Mouse (Mus musculus): ENCODE measurements around the gene Ctsl.

The Ctsl gene

DNA sequence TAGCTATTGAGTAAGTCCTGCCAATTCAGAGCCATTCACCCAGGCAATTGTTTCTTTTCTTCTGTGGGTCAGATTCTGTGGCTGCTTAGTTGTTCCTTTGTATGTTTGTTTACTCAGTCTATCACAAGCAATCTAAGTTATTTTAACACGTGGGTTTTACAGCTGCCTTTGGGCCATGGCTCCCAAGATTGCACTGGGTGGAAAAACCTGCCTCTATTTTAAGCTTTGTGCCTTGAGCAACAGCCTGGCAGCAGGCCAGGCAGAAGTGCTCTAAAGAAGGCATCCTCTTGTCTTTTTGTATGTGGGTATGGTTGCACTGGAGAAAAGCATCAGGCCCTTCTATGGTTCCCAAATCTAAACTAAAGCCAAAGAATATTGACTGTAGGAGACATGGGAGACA, 3.0 kb upstream of the Ctsl start:
- no peak for DNase-seq (ENCODE audit: low spot score)

DNA sequence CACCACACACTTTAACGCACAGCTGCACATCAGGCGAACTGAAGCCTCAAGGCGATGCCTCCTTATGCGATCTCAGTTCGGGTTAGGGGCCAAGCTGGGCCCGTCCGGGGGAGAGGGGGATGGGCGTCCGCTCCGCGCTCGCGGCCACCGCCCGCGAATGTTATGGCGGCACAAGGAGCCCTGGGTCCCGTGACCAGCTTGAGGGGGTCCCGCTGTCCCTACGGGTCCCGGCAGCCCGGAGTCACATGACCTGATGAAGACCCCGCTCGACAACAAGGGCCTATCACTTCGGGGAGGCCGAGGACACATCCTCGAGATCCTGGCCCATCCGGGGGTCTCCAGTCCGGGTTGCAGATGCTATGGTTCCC, 901 bp downstream of the Ctsl start:
- DNase-seq (ENCODE audit: low spot score): no peak

DNA sequence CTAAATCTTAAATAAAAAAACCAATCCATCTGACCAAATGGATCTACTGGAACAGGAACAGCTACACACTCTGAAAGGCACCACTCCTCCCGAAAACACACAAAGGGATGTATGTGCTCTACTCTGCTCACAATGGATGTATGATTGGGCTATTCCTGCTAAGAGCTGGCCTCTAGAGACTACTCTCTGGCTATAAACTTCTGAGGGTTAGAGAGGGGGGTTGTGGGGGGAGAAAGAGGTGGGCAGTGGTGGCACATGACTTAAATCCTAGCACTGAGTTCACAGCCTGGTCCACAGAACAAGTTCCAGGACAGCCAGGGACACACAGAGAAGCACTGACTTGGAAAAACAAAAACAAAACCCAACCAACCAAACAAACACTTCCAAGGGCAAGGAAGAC, 2.1 kb downstream of the Ctsl start:
- DNase-seq (ENCODE audit: low spot score): no peak

DNA sequence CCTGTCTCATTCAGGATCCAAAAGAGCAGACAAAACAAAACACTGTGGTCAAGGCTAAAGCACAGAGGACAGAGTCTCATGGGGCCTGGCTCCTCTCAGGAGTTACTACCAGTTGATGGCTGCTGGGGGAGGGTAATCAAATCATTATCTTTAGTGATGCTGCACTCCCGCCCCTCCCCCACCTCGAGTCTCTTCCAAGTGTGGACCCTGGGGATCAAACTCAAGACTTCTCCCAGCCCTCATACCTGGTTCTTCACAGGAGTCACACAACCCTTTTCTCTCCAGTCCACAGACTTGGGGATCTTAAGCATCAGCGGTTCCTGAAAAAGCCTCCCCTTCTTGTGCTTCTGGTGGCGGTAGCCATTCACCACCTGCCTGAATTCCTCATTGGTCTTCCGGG, 3.1 kb downstream of the Ctsl start:
- no peak for DNase-seq (ENCODE audit: low spot score)

DNA sequence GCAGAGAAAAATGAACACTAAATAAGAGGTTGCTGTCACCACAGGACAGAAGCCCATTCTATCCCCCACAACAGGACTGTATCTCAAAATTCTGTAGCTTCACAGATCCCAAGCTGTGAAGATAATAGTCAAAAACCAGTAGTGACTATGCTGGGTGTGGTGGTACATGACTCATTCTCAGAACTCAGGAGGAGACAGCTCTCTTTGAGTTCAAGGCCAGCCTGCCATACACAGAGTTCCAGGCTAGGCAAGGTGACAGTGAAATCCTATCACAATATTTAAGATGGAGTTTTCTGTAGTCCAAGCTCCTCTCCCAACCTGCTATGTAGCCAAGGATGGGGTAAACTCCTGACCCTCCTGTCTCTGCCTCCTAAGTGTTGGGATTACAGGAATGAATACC, 5.4 kb downstream of the Ctsl start:
- DNase-seq (ENCODE audit: low spot score): no peak

DNA sequence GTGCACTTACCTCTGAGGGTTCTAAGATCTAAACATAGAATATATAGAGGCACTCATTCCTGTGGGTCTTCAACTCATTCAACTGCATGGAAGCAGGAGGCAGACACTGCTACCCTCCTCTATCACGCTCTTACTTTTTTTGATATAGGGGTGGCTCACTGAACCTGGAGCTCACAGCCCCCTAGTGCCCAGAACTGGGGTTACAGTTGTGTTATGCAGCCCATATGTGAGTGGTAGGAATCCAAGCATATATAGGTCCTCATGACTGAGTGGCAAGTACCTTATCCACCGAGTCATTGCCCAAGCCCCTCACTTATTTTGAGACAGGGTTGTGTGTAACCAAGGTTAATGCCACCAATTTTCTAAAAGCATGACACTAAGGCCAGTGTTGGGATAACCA, 6.4 kb downstream of the Ctsl start:
- no peak for DNase-seq (ENCODE audit: low spot score)

DNA sequence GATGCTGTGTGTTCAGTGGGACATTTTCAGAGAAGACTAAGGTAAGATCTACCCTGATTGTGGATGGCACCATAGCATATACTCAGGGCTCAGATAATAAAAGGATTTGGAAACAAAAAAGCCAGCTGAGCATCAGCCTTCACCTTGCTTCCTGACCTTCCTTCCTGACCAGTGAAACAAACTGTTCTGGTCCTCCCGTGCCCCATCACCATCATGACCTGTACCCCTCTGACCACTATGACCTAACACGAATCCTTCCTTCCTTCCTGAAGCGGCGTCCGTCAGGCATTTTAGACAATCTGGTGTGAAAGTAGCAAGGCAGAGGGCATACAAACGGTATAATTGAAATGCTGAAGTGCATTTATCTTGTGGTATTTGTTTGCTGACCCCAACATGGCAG, 8.6 kb downstream of the Ctsl start:
- no peak for DNase-seq (ENCODE audit: low spot score)

DNA sequence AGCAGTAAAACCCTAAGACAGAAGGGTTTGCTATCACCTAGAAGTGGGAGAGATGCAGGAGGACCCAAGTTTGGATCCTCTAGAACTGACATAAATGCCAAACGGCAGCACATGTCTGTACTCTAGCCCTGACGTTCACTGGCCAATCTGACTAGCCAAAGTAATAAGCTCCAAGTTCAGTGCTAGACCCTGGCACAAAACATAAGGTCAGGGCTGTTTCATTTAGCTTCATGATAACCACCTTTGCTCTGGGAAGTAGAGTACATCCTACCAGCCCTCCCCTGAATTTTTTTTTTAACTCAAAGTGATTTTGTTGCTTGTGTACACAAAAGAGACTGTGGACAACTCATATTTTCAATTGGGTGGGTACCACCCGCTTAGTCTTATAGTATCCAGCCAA, 9.7 kb downstream of the Ctsl start:
- no peak for DNase-seq (ENCODE audit: low spot score)

DNA sequence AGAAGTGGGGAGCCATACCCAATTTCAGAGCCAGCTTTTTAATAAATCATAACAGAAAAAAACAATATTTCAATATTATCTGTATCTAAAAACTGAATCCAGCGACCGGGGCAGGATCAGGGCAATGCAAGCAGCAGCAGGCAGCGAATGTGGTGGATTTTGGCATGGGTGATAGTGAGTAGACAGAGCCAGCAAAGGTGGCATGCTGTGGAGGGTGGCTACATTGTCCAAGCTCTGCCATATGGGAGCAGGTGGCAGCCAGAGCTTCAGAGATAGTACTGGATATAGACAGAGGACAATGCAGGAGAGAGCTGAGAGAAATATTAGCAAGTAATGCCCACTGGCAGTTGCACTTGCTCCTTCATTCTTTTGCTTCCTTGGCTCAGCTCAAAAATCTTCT, 11.0 kb downstream of the Ctsl start:
- DNase-seq (ENCODE audit: low spot score): no peak

DNA sequence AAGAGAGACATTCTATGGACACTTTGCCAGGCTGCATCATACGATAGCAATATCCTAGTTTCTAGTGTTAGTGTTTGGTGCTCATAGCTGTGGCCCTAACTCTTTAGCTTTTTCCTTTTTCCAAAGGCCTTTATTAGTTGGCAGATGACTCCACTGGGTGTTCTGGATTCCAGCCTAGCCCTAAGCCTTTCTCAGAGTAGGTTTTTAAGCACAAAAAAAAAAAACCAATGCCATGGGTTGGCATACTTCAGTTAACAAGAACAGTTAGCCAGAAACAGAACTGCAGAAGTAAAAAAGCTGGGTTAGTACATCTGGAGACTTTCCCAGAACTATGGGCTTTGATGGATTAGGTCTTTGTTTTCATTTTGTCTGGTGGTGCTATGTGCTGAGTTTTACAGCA, 12.2 kb downstream of the Ctsl start:
- DNase-seq (ENCODE audit: low spot score): no peak

DNA sequence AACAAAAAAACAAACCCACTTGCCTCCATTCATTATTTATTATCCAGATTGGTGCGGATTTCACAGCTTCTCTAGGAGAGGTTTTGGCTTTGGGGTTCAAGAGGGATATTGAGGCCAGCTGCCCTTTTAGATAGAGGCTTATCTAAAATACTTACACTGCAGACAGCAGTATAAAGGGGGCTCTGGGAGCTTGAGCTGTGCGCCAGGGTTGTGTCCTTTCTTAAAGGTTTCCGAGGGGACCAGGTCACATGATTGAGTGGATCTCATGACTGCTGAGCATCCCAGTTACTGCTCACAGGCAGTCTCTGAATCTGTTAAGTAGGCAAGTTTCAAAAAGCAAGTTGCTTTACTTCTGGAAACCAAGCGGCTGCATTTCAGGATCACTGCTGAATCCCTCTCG, 13.3 kb downstream of the Ctsl start:
- DNase-seq (ENCODE audit: low spot score): no peak

DNA sequence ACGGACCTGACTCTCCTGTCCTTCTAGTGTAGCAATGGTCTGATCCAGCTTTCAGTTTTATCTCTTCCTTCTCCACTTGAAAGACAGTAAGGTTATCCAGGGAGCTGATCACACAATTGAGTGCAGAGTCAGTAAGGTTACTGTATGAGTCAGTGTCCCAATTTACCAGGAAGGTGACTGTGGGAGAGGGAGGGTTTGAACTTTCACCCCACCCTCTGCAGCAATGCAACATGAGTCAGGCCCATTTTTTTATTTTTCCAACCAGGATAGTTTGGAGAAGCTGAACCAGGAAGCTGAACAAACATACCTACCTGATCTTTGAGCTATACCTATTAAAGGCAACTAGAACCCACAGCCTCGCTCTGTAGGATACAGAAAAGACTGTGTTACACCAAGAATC, 21.2 kb downstream of the Ctsl start:
- DNase-seq (ENCODE audit: low spot score): no peak

DNA sequence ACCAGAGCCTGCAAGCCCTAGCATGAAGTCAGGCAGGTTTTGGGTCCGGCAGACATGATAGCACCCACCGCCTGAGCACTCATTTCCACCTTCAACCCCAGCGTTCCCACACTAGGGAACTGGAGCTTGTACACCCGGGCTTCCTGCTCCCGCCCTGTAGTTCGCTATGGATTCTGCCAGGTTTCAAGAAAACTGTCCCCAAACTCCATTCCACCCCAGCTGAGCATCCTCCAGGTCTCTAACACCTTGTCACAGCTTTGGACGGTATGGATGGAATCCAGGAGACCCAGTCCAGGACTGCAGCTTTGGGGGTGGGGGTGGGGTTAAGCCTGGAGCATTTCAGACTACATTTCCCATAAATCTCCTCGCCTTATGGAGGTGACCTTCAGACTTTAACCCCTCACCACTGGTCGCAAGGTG, 26.6 kb downstream of the Ctsl start:
- no peak for DNase-seq (ENCODE audit: low spot score)

DNA sequence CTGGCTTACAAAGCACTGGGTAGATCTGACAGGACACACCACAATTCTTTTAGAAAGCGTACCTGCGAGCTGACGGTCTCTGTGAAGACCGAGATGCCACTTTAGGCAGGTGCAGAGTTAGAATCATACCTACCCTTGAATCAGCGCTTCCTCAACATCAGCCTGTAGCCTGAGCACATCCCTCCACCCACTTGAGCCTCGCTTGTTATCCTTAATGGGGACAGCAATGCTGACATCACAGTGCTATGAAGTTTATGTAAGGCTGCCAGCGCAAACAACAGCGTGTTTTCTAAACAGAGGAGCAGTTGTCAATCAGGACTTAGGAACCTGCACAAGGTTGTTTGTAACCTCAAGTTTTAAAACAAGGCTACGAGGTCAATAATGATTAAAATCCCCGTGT, 27.1 kb downstream of the Ctsl start:
- DNase-seq (ENCODE audit: low spot score): no peak

DNA sequence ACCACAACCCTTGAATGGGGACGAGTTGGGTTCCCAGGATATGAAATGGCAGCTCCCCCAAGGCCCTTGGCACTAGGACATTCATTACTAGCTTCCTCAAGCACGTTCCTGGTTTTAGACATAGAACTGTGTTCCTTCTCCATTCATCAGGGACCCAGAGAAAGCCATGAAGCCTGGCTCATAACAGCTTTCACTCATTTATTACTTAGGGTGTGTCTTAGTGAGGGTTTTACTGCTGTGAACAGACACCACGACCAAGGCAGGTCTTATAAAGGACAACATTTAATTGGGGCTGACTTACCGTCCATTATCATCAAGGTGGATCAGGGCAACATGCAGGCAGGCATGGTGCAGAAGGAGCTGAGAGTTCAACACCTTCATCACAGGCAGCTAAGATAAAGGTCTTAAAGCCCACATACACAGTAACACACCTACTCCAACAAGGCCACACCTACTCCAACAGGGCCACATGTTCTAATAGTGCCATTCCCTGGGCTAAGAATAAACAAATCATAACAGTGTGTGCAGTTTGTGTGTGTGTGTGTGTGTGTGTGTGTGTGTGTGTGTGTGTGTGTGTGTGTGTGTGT, 35.1 kb downstream of the Ctsl start:
- DNase-seq (ENCODE audit: low spot score): no peak

DNA sequence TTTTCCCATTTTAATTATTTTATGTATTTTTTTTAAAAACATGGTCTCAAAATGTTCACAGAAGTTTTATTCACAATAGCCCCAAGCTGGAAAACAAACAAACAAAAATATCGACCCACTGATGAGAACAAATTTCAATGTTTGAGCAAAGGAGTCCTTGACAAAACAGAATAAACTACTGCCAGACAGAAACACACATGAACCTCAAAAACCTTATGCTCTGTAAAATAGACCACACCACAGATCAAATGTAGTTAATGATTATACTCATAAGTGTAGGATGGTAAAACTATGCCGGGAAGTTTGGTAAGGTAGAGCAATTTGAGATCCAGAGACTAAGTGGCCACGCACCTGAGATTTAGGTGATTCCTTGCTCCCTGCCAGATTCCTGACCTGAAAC, 37.6 kb downstream of the Ctsl start:
- no peak for DNase-seq (ENCODE audit: low spot score)

DNA sequence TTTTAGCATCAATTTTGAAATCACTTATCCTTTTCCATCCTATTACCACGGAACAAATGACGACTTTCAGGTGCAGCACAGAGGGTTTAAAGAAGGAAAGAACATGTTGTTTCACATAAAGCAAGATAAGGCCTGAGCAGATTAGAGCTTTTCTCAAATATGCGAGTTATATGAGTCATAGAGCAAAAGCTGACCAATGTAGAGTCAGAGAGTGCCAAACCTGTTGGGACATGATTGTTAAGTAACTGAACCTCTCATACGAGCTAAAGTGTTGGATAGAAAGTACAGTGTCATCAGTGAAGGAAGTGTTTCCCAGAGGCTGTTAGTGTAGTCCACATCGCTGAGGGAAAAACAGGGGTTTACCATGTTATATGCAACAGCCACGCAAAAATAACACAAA, 38.4 kb downstream of the Ctsl start:
- DNase-seq (ENCODE audit: low spot score): no peak

DNA sequence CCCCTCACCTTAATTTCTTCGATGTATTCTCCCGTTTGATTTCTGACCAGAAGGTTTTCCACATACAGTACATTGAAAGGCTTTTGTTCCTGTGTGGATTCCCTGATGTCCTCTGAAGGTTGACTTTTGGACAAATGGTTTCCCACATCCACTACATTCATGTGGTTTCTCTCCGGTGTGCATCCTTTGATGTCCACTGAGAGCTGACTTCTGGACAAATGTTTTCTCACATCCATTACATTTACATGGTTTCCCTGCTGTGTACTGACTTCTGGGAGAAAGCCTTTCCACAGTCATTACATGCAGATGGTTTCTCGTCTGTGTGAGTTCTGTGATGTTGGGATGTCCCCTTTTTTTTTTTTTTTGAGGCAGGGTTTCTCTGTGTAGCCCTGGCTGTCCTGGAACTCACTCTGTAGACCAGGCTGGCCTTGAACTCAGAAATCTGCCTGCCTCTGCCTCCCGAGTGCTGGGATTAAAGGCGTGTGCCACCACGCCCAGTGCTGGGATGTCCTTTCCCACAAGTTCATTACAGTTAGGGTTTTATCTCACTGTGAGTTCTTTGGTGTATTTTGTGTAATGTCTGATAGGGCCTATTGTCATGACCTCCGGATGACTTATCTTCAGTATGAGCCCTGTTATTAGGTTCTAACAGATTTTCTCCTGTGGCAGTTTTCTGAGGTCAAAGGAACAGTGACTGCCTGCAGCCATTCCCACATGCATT, 48.0 kb downstream of the Ctsl start:
- DNase-seq (ENCODE audit: low spot score): no peak

DNA sequence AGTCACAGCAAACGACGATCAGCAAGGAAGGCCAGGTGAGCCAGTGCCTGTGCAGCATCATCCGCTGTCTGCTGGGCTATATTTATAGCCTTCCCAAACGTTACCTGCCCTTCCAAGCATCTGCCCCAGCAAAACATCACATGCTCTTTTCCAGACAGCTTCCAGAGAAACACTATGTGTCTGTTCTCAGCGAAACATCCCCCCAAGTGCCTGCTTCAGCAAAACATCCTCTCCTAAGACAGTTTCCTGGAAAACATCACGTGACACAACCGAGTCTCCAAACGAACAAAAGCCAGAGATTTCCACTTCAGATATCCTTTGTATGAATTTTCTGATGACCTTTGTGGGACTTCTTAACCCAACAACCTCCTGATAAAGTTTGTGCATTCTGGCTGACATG, 50.4 kb downstream of the Ctsl start:
- DNase-seq (ENCODE audit: low spot score): no peak

DNA sequence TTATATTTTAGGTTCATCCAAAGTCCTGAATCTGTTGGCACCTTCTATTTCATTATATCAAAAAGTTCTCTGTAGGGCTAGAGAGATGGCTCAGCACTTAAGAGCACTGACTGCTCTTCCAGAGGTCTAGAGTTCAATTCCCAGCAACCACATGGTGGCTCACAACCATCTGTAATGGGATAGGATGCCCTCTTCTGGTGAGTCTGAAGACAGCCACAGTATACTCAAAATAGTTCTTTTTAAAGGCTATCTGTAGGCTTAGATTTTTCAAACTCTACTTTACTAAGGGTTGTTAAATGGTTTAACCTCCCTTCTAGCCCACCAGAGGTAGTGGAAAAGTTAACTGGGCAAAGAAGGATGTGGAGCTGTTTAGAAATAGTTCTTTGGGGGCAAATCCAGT, 50.9 kb downstream of the Ctsl start:
- DNase-seq (ENCODE audit: low spot score): no peak

DNA sequence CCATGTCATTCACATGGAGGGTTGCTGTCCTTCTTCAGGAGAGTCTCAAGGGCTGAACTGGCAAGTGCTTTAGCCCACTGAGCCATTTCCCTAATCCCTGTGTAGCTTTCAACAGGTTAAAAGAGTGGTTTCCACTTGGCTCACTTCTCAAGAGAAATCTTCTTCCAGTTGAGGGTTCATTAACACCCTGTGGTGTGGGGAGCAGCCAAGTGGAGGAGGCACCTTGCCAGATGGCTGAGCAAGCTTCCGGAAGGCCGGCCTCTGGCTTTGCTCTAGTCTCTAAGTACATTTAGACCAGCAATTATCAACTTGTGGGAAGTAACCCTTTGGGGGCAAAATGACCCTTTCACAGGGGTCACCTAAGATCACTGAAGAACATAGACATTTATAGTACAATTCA, 52.3 kb downstream of the Ctsl start:
- no peak for DNase-seq (ENCODE audit: low spot score)

DNA sequence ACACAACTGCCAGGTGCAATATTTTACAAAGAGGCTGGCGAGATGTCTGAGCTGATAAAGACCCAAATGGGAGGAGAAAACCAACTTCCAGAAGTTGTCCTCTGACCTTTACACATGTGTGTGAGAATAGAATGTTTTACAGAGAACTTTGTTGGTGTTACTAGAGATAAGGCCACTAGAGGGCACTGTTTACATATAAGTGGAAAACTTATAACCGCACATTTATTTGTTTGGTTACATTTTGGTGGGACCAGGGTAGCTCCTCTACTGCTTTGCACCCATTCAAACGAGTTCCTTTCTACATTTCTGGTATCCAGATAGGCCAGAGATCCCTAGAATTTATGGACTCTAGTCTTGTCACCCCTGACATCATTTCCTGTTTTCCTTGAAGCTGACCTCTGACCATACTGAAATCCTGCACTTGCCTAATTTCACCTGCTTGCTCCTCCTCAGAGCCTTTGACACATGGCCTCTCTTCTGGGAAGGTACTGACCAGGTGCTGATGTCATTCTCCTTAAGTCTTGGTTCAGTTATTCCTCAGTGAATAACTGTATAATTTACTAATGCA, 55.1 kb downstream of the Ctsl start:
- DNase-seq (ENCODE audit: low spot score): peak; percentile 53

DNA sequence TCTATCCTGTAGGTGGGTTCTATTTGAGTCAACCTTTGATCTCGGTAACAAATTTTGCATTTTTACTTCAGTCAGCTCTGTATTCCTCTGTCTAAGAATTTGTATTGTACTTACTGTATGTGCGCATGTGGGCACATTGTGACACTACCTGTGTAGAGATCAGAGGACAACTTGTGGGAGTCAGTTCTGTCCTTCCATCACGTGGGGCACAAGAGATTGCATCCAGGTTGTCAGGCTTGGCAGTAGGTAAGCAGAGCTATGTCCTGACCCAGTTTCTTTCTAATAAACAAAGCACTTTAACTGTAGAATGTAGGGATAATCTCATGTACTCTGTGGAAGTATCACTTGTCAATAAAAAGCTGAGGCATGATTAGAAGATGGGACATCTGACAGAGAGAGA, 56.6 kb downstream of the Ctsl start:
- DNase-seq (ENCODE audit: low spot score): no peak

DNA sequence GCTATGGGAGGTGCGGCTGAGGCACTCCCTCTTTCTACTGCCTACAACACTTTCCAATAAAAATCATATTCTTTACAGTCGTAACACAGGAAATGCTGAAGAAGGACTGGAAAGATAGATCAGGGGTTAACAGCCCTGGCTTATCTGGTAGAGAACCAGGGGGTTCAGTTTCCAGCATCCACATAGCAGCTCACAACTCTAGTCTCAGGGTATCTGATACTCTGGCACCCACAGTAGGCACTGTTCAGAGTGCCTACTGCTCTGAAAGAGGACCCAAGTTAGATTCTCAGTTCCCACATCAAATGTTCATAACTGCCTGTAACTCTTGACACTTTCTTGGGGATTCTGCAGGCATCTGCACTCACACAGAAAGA, 57.8 kb downstream of the Ctsl start:
- DNase-seq (ENCODE audit: low spot score): no peak

Measured in left cerebral cortex, adult 11 months (tissue).